Mouse (Mus musculus) kidney, adult 2 months (tissue): ENCODE measurements around the gene Gng12.

Experiments
- CTCF ChIP-seq: fragments of 200-500 bp; conservative IDR thresholded peaks from 2 replicates; pipeline ENCODE4 v1.5.1; 2011; ENCODE audit warnings: low read depth, mild to moderate bottlenecking, control low read depth, low read length, moderate library complexity, mixed read lengths; ENCODE audit not compliant: insufficient read depth, insufficient read length
- POLR2A ChIP-seq: fragments of 200-500 bp; IDR thresholded peaks from one replicate; pipeline ENCODE4 v1.6.1; 2011; ENCODE audit warnings: low read depth, low read length, control low read depth

- TF ChIP-seq CTCF (no peak), POLR2A (no peak)
Measured at GRCm38 (mm10) chr6:66929694-66930093, 33.5 kb downstream of the Gng12 start.
